ENCODE assay signal across 11 mouse cellular contexts in the genomic region with DNA sequence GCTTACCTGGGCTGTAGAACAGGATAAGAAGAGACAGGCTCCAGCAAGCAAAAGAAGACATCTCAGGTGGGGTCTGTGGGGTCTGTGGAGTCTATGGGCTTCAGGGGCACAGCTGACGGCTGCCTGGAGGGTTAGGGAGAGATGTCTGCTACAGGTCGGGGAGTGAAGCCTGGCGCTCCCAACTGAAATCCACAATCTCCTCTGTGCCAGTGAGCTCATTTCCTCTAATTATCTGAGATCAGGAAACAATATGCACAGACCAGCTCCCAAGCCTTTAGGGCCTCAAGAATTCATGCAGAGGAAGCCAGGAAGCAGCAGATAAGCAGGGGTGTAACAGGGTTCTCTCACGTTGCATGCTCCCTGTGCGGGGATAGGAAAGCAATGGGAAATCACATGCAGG. TPM values are rescaled to one million over a fixed set of nuclear protein-coding genes. Genes with fewer than 3 reads are reported as not detected.
DNase-seq lines count a peak whose midpoint lies in the region; ATAC-seq lines count a peak whose summit lies in the region.
"Had no signal": no experiment of that assay in that cellular context is flagged by ENCODE, and none has a peak within 500 bp of the region (broad histone marks: within the 10 kb centered on the region; RNA-seq: fewer than 3 reads in every experiment).

No protein-coding gene starts in this region.

- peak; percentile 80 for ATAC-seq in heart, embryonic 15.5 days (replicated peaks; ENCODE audit: insufficient number of reproducible peaks, insufficient read depth, low FRiP score, low read depth)
- no peak for ATAC-seq in limb, embryonic 12.5 days (ENCODE audit: insufficient number of reproducible peaks, insufficient read depth, low FRiP score, low TSS enrichment, low read depth)
- ATAC-seq: forebrain, postnatal 0 days had no signal

- 0 out of 2 replicates have a peak, but pooled peaks cover 13% of the 10 kb centered on the region for H3K4me1 ChIP-seq in heart, embryonic 15.5 days (replicated peaks)
- H3K4me1 ChIP-seq in limb, embryonic 12.5 days (replicated peaks) = no peaks in the 10 kb centered on the region

- H3K4me3 ChIP-seq in heart, embryonic 15.5 days = peak overlapping the region; percentile 46
- H3K4me3 ChIP-seq in limb, embryonic 12.5 days (replicated peaks) = 0 out of 2 replicates have a peak overlapping the region, but pooled peaks have one; percentile 11

- H3K27me3 ChIP-seq in heart, embryonic 15.5 days = no peaks in the 10 kb centered on the region
- 0 out of 2 replicates have a peak, but pooled peaks cover 3% of the 10 kb centered on the region for H3K27me3 ChIP-seq in limb, embryonic 12.5 days

- H3K9ac ChIP-seq in heart, embryonic 15.5 days = peak overlapping the region; percentile 43
- no peak overlapping the region for H3K9ac ChIP-seq in limb, embryonic 12.5 days (replicated peaks)
- H3K9ac ChIP-seq: forebrain, postnatal 0 days had no signal

- H3K27ac ChIP-seq in heart, embryonic 15.5 days = peak overlapping the region; percentile 88
- no peak overlapping the region for H3K27ac ChIP-seq in limb, embryonic 12.5 days

- peak overlapping the region; percentile 34 for H3K4me2 ChIP-seq in heart, embryonic 15.5 days
- H3K4me2 ChIP-seq in limb, embryonic 12.5 days = no peak overlapping the region

- peak; percentile 37 for DNase-seq in adrenal gland, postnatal 10 days
- DNase-seq in adrenal gland, adult 2 months = no peak
- DNase-seq in lung, postnatal 4 days = peak; percentile 50 to 72
- DNase-seq in adipocyte (ENCODE audit: low spot score) = no peak
- DNase-seq in left cerebral cortex, postnatal 14 days (ENCODE audit: low spot score in 2 of 2) = no peak
- no peak for DNase-seq in layer of hippocampus, adult 18-20 months (ENCODE audit: low spot score in 2 of 2)
- DNase-seq: forebrain, postnatal 0 days had no signal

- no peaks in the 10 kb centered on the region for H3K9me3 ChIP-seq in heart, embryonic 15.5 days (replicated peaks)
- H3K9me3 ChIP-seq in limb, embryonic 12.5 days = no peaks in the 10 kb centered on the region

- 47% methylated on average over 5 of the region's 5 CpGs for WGBS in heart, embryonic 15.5 days
- 69% methylated on average over 5 of the region's 5 CpGs for WGBS in limb, embryonic 12.5 days

- no peaks in the 10 kb centered on the region for H3K36me3 ChIP-seq in heart, embryonic 15.5 days
- no peaks in the 10 kb centered on the region for H3K36me3 ChIP-seq in limb, embryonic 12.5 days

- intact Hi-C loops in left cerebral cortex, postnatal 14 days (cut with DNase I) = no loop called here

RNA-seq across cellular contexts. Expression of a gene that starts 5.5 kb away (rescaled TPM):
- total RNA-seq in adrenal gland, postnatal 10 days (2021) = 10 to 100 TPM; 28.0 to 31.9 TPM
- total RNA-seq in adrenal gland, adult 2 months (2021) = 10 to 100 TPM; 11.9 to 16.2 TPM
- 25.0 and 29.8 TPM in 2 replicates for polyA plus RNA-seq in adrenal gland, adult 2 months (2012; rRNA removed)
- polyA plus RNA-seq in heart, embryonic 15.5 days (2015; fragmentation: Nextera tagmentation; extraction: Ambion mirVana) = 79.4 and 87.1 TPM in 2 replicates
- polyA plus RNA-seq in limb, embryonic 12.5 days (2016; fragmentation: Nextera tagmentation; extraction: Ambion mirVana) = 17.8 and 27.9 TPM in 2 replicates
- 1 to 10 TPM; 4.3 to 5.1 TPM for total RNA-seq in left cerebral cortex, postnatal 14 days (2021)
- total RNA-seq in layer of hippocampus, adult 18-20 months (2021) = 1 to 10 TPM; 2.4 to 3.1 TPM

RNA-seq across cellular contexts. Expression of a gene that starts 17.2 kb away (rescaled TPM):
- 1 to 10 TPM in 1 of 2 experiments, not detected in 1; 1.2 TPM for total RNA-seq in adrenal gland, postnatal 10 days (2021)
- total RNA-seq in adrenal gland, adult 2 months (2021) = not detected
- not detected in 2 replicates for polyA plus RNA-seq in adrenal gland, adult 2 months (2012; rRNA removed)
- 0.44 and 0.62 TPM in 2 replicates for polyA plus RNA-seq in heart, embryonic 15.5 days (2015; fragmentation: Nextera tagmentation; extraction: Ambion mirVana)
- polyA plus RNA-seq in limb, embryonic 12.5 days (2016; fragmentation: Nextera tagmentation; extraction: Ambion mirVana) = not detected in 2 replicates
- not detected for total RNA-seq in left cerebral cortex, postnatal 14 days (2021)
- not detected for total RNA-seq in layer of hippocampus, adult 18-20 months (2021)
- total RNA-seq: adrenal gland, postnatal 25 days; forebrain, postnatal 0 days; left cerebral cortex, postnatal 10 days had no signal

RNA-seq across cellular contexts. Expression of a gene that starts 29.3 kb away (rescaled TPM):
- total RNA-seq in adrenal gland, postnatal 10 days (2021) = 10 to 100 TPM in 1 of 2 experiments, 1 to 10 TPM in 1; 2.0 to 13.3 TPM
- under 1 TPM; 0.07 to 0.09 TPM for total RNA-seq in adrenal gland, adult 2 months (2021)
- polyA plus RNA-seq in adrenal gland, adult 2 months (2012; rRNA removed) = 0.01 and 0.15 TPM in 2 replicates
- 0.06 and 0.24 TPM in 2 replicates for polyA plus RNA-seq in heart, embryonic 15.5 days (2015; fragmentation: Nextera tagmentation; extraction: Ambion mirVana)
- 0.25 and 0.51 TPM in 2 replicates for polyA plus RNA-seq in limb, embryonic 12.5 days (2016; fragmentation: Nextera tagmentation; extraction: Ambion mirVana)
- total RNA-seq in left cerebral cortex, postnatal 14 days (2021) = under 1 TPM in 1 of 2 experiments, not detected in 1; 0.06 TPM
- under 1 TPM in 1 of 2 experiments, not detected in 1; 0.05 TPM for total RNA-seq in layer of hippocampus, adult 18-20 months (2021)
- total RNA-seq: forebrain, postnatal 0 days had no signal

Comparison
In these comparisons a context has a peak if more than half of its experiments do, and no peak if none do; other contexts are left out.
1. DNase-seq: peak in adrenal gland, postnatal 10 days (single experiment) and lung, postnatal 4 days (2 of 2); none in adrenal gland, adult 2 months (single experiment), adipocyte (single experiment), left cerebral cortex, postnatal 14 days (0 of 2) and layer of hippocampus, adult 18-20 months (0 of 2).